Mouse (Mus musculus): ENCODE results near the gene Bhlhe40. TPM values are rescaled to one million over a fixed set of nuclear protein-coding genes. Genes with fewer than 3 reads are reported as not detected.

Bhlhe40 gene
- 28.7 and 32.5 TPM in 2 replicates for polyA plus RNA-seq (2015; fragmentation: Nextera tagmentation; extraction: Ambion mirVana)

DNA sequence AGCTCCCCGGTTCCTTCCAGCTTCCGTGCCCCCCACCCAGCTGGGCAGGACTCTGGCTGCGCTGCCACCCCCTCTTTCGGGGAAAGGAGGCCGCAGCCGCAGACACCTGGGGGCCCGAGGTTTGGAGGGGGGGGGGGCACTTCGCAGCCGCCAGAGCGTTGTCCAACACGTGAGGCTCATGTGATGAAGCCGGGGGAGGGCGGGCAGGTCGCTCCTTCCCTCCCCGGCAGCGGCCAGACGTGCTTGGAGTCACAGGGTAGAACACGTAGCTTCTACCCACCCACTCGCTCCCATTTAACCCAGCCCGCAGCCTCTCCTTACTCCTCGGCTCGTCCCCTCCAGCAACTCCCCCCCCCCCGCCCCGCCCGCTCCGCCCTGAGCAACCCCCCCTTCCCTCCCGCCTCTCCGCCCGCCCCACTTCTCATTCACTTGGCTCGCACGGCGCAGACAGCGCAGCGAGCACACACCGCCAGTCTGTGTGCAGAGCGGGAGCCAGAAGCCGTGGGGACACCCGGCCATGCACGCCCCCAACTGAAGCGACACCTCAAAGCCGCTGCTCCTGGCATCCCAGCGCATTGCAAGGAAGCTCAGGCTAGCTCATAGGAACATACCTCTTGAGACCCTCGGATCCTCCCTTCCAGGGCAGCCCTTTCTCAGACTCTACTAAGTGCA, at the start of gene Bhlhe40:
TSS of gene Bhlhe40 (plus strand) at position 424 of the 672 bp plus-strand sequence.

Other genes with a start within 250 kb of the Bhlhe40 start
- gene Arl8b, start 122.5 kb downstream of the Bhlhe40 start, polyA plus RNA-seq (2015; fragmentation: Nextera tagmentation; extraction: Ambion mirVana), result 45.9 and 59.2 TPM in 2 replicates
- 21.2 and 23.0 TPM in 2 replicates for gene Edem1, start 168.0 kb downstream of the Bhlhe40 start, polyA plus RNA-seq (2015; fragmentation: Nextera tagmentation; extraction: Ambion mirVana)